Mouse (Mus musculus): ENCODE results near the gene Nipsnap2.

DNA sequence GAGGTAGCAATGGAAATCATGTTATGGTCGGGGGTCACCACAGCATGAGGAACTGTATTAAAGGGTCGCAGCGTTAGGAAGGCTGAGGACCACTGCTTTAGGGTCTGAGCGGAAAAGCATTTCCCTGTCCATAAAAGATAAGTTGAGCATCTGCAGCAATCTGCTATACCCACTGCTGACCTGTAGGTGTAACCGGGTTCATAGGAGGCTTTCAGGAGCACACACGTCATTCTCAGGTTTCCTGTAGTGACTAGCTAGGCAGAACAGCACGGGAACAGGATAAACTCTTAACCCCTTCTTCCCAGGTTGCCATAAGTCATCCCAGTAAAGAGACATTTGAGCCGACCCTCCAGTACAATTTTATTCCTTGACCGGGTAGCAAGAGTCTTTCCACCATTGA is 7.8 kb upstream of the Nipsnap2 start:
- TF ChIP-seq CTCF (IDR thresholded peaks at IDR 0.05; ENCODE audit: low read depth) (peak; percentile 37), EP300 (optimal IDR thresholded peaks at IDR 0.05) (no peak)

All from stomach, postnatal 0 days (tissue).